Mouse (Mus musculus) C2C12 (cell line): ENCODE results near the gene Myt1l.

ENCODE experiments used
- CEBPB ChIP-seq: IDR thresholded peaks from one replicate; pipeline ENCODE4 v1.6.1; 2011; ENCODE audit warnings: low read depth, mild to moderate bottlenecking, control low read depth, moderate library complexity
- CTCF ChIP-seq: IDR thresholded peaks from one replicate; pipeline ENCODE4 v1.5.1; 2011; ENCODE audit not compliant: control insufficient read depth, insufficient read depth, insufficient read length
- FOSL1 ChIP-seq: IDR thresholded peaks from one replicate; pipeline ENCODE4 v1.8.0; 2011; ENCODE audit warnings: mild to moderate bottlenecking, low read length; ENCODE audit not compliant: poor library complexity, insufficient read depth, severe bottlenecking
- MAX ChIP-seq: IDR thresholded peaks from one replicate; pipeline ENCODE4 v1.6.1; 2011; ENCODE audit warnings: mild to moderate bottlenecking, control low read depth
- MYOD1 ChIP-seq: IDR thresholded peaks from one replicate; pipeline ENCODE4 v1.6.1; 2011; ENCODE audit warnings: low read depth; ENCODE audit not compliant: control insufficient read depth, insufficient read length
- USF1 ChIP-seq: IDR thresholded peaks from one replicate; pipeline ENCODE4 v1.6.1; 2011; ENCODE audit warnings: low read depth, mild to moderate bottlenecking, control low read depth, moderate library complexity

GRCm38 (mm10) chr12:29537916-29538315, 9.7 kb downstream of the Myt1l start:
- TF ChIP-seq MYOD1: no peak
- TF ChIP-seq CTCF: no peak
- TF ChIP-seq MAX: no peak
- no peak for TF ChIP-seq FOSL1
- no peak for TF ChIP-seq CEBPB
- no peak for TF ChIP-seq USF1
